Mouse (Mus musculus) liver, adult 2 months (tissue): ENCODE results near the gene Stt3b.

Experiments used
- CTCF ChIP-seq: fragments of 200-500 bp; IDR thresholded peaks from 2 replicates; pipeline ENCODE4 v1.5.1; 2011; ENCODE audit warnings: low read depth, low read length, control low read depth
- POLR2A ChIP-seq: fragments of 200-500 bp; IDR thresholded peaks from 2 replicates; pipeline ENCODE4 v1.6.1; 2011; ENCODE audit warnings: low read length, control low read depth; ENCODE audit not compliant: insufficient read depth; ENCODE audit errors: extremely low read depth

- TF ChIP-seq POLR2A (no peak), CTCF (no peak)
Measured at GRCm38 (mm10) chr9:115321052-115321451, 10.8 kb upstream of the Stt3b start.
